Mouse (Mus musculus) layer of hippocampus, postnatal 36 days (tissue): ENCODE results near the gene Vsir. TPM values are rescaled to one million over a fixed set of nuclear protein-coding genes. Genes with fewer than 3 reads are reported as not detected.

Source experiments
- DNase-seq, 2 experiments: peaks; one replicate each; pipeline ENCODE4 v3.0.0; 2022
- total RNA-seq, 2 experiments: library from RNA; stranded (reverse); gene quantifications; 2 replicates each; pipeline ENCODE4 v1.2.3; 2021

The Vsir gene
- total RNA-seq, 2 experiments from 2014 or later = 19.8 to 22.9 TPM

DNA sequence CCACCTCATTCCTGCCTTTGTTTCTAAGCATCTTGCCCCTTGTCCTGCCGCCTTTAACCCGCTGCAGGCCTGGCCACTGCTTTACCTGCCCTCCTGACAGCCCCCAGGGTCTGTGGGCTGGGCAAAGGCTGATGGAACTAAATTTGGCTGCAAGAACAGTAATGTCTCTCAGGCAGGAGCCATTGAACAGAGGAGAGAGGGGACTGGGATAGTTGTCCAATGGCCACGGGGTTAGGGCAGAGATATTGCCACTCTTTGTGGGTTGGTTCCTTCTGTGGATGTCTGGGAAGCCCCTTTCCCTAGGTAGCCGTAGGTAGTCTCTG lies 7.3 kb downstream of the Vsir start:
- no peak for DNase-seq

- no peak for DNase-seq
Observed at GRCm38 (mm10) chr10:60354881-60355677, 8.4 kb downstream of the Vsir start.

GRCm38 (mm10) chr10:60357441-60357840 lies 10.8 kb downstream of the Vsir start:
- DNase-seq = no peak

DNA sequence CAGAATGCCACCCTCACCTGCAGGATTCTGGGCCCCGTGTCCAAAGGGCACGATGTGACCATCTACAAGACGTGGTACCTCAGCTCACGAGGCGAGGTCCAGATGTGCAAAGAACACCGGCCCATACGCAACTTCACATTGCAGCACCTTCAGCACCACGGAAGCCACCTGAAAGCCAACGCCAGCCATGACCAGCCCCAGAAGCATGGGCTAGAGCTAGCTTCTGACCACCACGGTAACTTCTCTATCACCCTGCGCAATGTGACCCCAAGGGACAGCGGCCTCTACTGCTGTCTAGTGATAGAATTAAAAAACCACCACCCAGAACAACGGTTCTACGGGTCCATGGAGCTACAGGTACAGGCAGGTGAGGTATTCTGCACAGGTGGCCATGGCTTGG lies 11.2 kb downstream of the Vsir start:
- DNase-seq = no peak

DNA sequence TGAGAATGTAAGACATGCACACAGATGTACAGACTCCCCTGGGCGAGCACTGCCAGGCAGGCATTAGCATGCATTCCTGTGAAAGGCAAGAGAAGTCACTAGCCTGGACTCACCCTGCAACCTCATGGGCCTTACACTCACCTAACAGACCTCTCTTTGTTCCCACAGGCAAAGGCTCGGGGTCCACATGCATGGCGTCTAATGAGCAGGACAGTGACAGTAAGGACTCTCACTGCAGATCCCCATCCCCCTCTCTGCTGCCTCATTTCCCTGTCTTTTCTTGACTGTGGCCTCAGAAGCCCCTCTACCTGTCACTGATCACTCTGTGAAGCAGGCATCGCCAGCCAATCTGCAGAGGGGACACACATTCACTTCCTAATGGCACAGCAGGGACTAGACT lies 12.1 kb downstream of the Vsir start:
- DNase-seq = no peak

- no peak for DNase-seq
Observed at GRCm38 (mm10) chr10:60361615-60362309, 15.1 kb downstream of the Vsir start.

- no peak for DNase-seq
Observed at GRCm38 (mm10) chr10:60362310-60362628, 15.6 kb downstream of the Vsir start.

- no peak for DNase-seq
Observed at GRCm38 (mm10) chr10:60363426-60363825, 16.8 kb downstream of the Vsir start.

GRCm38 (mm10) chr10:60367145-60367544 lies 20.5 kb downstream of the Vsir start:
- no peak for DNase-seq

DNA sequence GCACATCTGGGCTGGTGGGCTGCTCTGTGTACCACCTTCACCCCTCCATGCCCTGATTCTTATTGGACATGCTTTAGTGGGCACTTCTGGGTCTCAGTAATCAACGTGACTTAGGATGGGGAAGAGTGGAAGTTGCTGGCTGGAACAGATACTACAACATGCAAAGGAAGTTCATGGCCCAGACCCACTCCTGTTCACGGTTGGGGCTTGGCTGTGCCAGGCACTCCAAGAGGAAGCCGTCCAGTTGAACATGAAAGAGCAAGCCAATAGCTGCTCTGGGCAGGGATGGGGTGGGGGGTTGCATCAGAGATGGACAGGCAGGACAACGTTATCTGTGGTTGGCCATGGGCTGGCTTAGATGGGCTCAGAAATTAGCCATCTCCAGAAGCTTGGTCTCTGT lies 21.3 kb downstream of the Vsir start:
- DNase-seq = no peak

GRCm38 (mm10) chr10:60369405-60369804 lies 22.8 kb downstream of the Vsir start:
- no peak for DNase-seq

- DNase-seq = peak; percentile 36 to 47
Observed at GRCm38 (mm10) chr10:60370098-60370497, 23.4 kb downstream of the Vsir start.

DNA sequence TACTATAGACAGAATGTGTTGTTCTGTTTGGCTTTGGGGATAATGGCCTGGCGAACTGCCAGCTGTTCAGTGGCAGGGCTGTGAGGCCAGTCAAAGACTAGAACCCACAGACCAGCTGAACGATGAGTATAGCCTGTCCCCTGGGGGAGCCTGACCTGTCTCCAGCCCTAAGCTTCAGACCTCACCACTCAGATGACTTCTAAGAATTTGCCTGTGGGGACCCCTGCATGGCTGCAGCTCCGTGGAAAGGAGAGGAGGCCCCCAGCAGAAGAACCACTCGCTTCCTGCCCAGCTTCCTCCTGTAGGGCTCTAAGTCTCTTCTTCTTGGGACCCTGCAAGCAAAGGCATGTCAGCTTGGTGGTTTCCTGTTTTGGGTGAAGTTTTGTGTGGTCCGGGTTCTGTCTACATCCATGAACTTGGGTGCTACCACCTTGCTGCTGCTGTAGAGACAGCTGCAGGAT lies 24.0 kb downstream of the Vsir start:
- DNase-seq = no peak

DNA sequence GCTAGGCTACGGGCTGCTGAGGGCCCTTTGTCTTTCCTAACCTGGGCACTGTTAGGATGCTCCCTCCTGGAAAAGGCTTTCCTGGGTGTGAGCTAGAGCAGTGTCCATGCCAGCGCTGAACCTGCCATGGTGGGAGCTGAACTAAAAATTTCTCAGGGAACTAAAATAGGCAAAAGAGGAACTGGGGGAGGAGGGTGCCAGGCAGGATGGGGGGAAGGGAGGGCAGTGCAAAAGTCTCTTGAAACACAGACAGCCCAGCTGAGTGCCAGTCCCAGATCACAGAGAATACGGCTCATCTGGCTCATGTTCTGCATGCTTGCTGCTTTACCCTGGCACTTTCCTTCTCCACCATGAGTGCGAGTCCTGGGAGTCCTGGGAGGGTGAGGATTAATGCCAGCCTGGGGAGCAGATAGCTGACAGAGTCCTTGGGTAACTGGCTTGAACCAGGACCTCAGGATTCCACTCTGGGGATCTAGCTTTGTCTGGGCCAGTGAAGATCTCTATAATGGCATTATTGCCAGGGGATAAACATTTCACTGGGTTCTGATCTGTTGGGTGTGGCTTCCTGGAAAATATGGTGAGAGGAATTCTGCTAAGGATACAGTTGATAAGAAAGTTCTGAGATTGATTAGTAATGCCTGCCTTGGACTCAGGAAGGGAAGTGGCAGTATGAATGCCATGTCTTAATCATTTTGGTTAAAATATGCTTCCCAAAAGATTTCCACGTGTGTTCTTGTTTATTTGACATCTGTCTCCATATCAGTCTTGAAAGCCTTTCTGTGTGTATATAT lies 25.1 kb downstream of the Vsir start:
- no peak for DNase-seq

DNA sequence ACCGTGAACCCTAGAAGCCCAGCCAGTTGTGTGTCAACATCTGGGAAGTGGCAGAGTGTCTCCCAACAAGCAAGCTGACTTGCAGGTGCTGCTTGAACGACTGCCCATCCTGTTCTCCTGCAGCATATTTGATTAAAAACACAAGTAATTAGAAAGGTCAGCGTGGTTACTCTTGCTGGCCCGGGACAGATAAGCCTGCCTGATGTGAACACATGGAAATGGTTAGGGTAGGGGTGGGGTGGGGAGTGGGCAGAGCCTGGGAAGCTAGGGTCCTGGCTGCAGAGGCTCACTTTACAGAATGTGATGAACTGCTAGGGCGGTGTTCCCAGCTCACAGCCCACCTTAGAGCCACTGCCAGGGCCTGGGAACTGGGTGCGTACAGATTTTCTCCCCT lies 26.9 kb downstream of the Vsir start:
- DNase-seq = no peak

DNA sequence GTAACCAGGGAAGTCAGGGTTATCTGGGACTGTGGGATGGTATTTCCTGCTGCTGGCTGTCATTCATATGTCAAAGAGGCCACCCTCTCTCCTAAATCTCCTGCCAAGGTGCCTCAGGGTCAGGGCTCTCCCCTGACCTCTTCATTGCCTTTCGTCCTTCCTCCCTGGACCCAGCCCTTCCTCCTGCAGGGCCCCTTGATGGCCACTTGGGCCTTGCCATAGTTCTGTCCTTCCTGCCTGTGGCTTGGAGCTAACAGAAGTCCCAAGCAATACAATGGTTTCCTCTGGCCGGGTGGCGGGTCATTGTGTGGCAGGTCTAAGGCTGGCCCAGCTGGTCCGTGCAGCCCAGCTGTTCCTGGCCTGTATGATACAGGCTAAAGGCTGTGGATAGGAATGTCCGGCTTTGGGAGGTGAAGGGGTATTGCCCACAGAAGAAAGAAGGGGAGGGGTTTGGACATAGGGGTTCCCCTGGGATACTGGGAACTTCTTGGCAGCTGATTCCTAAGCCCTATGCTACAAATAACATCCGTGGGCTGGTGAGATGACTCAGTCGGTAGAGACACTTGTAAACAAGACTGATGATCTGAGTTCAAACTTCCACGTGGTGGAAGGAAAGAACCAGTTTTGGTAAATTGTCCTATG lies 27.4 kb downstream of the Vsir start:
- DNase-seq = no peak

DNA sequence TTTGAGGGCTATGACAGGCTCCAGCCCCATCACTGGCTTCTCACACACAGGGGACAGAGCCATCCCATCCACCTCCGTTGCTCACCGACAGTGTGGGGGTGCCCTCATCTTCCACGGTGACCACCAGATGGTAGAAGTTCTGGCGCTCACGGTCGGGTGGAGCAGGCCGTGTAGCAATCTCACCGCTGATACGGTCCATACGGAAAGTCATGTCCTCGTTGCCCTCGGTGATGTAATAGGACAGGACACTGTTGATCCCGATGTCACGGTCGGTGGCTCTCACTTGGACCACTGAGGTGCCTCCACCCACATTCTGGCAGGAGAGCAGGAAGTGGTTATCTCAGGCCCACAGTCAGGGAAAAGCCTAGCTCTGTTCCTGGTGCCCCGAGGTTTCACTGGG lies 30.1 kb downstream of the Vsir start:
- no peak for DNase-seq

DNA sequence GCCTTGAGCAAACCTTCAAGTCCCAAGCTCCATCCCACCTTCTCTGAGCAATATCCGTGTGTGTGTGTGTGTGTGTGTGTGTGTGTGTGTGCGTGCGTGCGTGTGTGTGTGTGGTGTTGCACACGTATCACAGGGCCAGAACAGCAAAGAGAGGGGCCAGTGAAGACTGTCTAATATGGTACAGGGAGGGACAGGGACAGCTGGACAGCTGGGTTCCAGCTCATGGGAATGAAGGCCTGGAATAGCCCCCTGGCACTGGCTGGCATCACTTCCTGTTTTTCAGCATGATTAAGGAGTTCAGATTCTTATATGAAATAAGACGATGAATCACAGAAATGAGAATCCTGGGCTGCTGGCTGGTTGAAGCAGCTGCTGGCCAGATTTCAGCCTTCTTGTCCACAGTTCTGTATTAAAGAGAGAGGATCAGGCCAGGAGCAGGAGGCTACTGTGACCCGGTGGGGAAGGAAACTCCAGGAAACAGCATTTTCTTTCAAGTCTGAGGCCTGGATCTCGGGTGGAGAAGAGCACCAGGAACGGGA lies 32.8 kb downstream of the Vsir start:
- DNase-seq = no peak

DNA sequence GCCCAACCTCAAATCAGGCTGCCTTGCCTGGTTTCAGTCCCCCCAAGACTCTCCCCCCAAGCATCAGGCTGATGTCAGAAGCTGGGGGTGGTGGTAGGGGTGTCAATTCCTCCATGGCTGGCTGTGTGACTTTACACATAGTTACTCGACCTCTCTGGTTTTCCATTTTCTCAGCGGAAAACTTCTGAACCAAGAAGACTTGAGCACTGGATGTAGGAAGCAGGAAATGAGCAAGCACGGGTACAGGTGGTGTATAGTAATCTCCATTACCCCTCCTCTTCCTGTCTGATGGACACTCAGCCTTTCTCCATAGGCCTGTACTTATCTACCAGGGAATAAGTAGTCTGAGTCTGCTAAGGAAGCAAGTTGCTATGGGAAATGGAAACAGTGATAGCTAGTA lies 33.6 kb downstream of the Vsir start:
- DNase-seq = no peak

- DNase-seq = no peak
Observed at GRCm38 (mm10) chr10:60381142-60381925, 34.7 kb downstream of the Vsir start.

- DNase-seq = no peak
Observed at GRCm38 (mm10) chr10:60388332-60388731, 41.7 kb downstream of the Vsir start.

- DNase-seq = no peak
Observed at GRCm38 (mm10) chr10:60389447-60389865, 42.8 kb downstream of the Vsir start.
